Mouse (Mus musculus) left cerebral cortex, postnatal 25 days (tissue): ENCODE measurements around the gene Plcl1. TPM values are rescaled to one million over a fixed set of nuclear protein-coding genes. Genes with fewer than 3 reads are reported as not detected.

Experiments
- DNase-seq, 2 experiments: peaks; one replicate each; pipeline ENCODE4 v3.0.0; 2022; ENCODE audit warnings: low spot score in 2 of 2, mixed read lengths in 1 of 2
- intact Hi-C: fragments of 180-260 bp; cut with DNase I; formaldehyde crosslinking; loops from one replicate; pipeline ENCODE4 v1.15.1; 2025
- total RNA-seq, 2 experiments: library from RNA; stranded (reverse); gene quantifications; 2 replicates each; pipeline ENCODE4 v1.2.3; 2021

Gene Plcl1
- total RNA-seq: 10 to 100 TPM; 23.1 to 25.4 TPM

DNA sequence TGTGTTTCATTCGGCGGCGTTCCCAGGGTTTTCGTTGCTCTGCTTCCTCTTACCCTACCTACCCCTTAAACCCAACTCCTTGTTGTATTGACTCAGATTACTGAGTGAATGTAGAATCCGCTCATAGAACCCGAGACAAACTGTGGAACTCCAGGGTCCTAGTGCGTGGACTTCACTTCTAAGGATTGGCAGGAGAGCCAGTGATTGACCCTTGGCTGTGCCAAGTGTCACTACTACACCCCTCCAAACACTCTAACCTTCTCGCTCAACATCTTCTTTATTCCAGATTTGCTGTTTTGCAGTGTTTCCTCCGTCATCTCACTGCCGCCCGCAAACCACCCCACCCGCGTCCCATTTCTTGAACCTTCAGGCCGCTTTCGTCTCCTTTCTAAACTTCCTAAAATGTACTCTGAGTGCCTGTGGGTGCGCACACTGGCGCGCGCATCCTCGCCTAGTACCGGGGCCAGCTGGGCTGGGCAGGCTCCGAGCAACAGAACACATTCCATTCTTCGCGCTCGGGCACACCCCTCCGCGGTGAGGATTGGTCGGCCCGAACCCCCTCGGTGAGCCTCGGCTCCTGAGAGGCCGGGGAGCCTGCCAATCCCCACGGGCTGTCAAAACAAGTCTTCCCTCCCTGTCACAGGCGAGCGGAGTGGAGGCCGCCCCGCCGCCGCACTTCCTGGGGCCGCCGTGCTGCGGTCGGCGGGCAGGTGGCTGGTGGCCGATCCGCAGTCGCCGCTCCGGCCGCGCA is at the start of gene Plcl1:
Gene Plcl1, plus strand, starts transcription at position 650 of the 751 bp plus-strand sequence.
- intact Hi-C loops: loop anchor here (1.0 to 5.0 kb wide), 4 partner anchors 97 to 469 kb away; no protein-coding TSS in a partner anchor
- DNase-seq: peak; percentile 98

- intact Hi-C loops: no loop called here
- DNase-seq: no peak
These were observed 43.1 kb upstream of the Plcl1 start for GRCm38 (mm10) chr1:55362634-55363033.

GRCm38 (mm10) chr1:55363044-55363565 is 42.6 kb upstream of the Plcl1 start, which contains the start of gene Boll:
Boll (minus strand) TSS chr1:55363469.
- peak; percentile 23 to 39 for DNase-seq
- intact Hi-C loops: no loop called here

DNA sequence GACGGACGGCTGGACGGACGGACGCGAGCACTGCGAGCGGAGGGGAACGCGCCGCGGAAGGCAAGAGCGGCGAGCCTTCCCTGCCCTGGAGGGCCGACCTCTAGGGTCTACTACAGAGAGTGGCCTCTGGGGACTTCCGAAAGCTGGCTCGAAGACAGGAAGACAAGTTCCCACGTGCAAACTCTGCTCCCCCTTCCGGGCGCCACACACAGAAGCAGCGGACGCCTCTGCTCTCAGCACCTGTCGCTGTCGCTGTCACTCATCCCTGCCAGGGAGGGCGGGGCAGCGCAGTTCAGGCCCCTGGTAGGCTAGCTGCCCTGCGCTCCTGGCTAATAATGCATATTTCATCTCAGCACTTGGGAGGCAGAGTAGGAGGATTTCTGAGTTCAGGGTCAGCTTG is 42.1 kb upstream of the Plcl1 start:
- DNase-seq: peak in 1 of 2 experiments; percentile 2
- intact Hi-C loops: no loop called here

DNA sequence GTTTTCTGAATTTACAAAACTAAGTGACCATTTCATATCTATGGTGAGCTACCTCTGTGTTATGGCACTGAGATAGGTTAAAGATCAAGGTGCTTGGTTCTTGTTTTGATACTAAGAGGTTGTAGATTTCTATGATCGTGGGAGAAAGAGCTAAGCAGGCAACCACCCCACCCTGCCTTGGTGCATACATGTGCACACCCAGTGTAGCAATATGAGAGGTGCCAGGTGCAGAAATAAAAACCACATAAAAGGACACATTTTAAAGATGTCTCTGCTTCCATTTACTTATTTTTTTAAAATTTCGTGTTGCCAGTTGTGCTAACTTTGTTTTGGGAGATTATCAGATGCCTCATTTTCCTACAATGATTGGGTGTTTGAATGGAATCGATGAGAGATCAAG is 33.1 kb upstream of the Plcl1 start:
- DNase-seq: no peak
- intact Hi-C loops: no loop called here

DNA sequence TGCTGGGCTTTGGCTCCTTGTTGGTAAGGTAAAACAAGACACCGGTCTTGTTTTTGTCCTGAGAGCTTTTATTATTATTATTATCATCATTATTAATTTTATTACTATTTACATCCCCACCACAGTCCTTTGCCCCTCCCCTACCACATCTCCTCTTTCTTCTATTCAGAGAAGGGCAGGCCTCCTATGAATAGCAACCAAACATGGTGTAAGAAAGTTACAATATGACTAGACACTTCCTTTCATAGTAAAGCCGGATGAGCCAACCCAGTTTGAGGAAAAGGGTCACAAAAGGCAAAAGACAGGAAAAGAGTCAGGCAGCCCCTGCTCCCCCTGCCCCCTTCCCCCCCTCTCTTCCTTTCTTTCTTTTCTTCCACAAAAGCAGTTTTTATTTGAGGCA is 25.2 kb upstream of the Plcl1 start:
- intact Hi-C loops: loop anchor here (5.0 kb wide), 1 partner anchor 123 kb away; no protein-coding TSS in a partner anchor
- no peak for DNase-seq

DNA sequence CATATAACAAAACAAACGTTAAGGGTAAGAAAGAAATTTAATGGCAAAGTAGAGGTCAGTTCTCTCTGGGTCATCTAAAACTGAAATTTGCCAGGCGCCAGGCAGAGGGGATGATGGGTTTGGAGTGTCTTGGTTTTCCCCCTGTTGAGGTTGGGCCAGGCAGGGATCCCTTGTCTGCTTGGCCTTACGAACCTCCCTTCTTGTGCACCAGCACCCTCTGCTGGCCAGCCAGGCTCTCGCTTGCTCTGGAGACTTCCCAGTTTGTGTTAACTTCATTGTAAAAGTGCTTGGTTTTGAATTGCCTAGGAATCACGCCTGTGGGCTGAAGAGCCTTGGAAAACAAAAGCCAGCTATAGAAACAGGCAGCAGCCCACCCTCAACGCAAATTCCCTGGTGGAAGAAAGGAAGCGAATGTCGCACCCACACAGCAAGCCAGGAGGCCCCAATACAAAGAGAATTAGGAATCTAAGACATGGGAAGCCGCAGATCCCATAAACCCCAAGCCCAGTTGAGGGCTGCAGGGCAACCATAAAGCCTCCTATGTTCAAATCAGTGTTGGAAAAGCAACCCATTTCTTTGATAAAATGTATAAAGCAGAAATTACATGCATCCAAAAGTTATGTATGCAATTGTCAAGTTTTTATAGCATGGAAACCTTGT is 22.5 kb upstream of the Plcl1 start:
- DNase-seq: peak; percentile 67 to 85
- intact Hi-C loops: loop anchor here (2.0 to 5.0 kb wide), 3 partner anchors 82 to 144 kb away; no protein-coding TSS in a partner anchor

DNA sequence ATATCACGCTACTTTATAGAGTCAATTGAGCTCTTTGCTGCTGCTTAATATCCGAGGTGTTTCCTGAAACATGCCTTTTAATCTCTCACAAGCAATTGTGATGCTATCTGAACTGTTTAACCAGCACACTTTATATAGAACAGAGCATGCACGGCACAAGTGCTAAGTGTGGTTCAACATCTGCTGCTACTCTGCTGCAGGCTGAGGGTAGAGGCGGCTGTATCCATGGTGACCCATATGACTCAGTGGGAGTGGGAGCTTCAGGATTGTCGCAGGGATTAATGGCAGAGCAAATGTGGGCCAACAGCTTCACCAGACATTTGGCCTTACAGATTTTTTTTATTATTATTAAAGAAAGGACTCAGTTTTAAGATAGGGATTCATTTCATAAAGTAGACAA is 5.8 kb upstream of the Plcl1 start:
- intact Hi-C loops: no loop called here
- peak; percentile 42 to 76 for DNase-seq

DNA sequence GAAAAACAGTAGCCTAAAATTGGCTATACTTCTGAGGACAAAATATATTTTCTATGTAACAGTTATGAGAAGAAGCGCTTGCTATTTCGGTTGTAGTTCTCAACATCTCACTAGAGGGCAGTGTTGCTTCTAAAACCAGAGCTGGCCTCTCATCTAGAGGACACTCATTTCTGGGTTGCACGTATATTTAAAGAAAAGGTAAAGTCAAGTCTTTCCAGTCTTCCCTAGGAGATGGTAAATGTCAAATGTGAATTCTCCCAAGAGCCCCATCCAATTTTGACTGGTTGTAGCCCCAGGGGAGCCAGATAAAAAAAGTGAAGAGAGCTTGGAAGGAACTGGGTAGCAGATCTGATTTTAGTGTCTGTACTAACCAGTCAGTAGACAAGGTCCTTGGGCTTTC is 1.3 kb upstream of the Plcl1 start:
- intact Hi-C loops: loop anchor here (1.0 to 2.0 kb wide), 2 partner anchors 332 to 434 kb away; no protein-coding TSS in a partner anchor
- peak; percentile 84 to 90 for DNase-seq

DNA sequence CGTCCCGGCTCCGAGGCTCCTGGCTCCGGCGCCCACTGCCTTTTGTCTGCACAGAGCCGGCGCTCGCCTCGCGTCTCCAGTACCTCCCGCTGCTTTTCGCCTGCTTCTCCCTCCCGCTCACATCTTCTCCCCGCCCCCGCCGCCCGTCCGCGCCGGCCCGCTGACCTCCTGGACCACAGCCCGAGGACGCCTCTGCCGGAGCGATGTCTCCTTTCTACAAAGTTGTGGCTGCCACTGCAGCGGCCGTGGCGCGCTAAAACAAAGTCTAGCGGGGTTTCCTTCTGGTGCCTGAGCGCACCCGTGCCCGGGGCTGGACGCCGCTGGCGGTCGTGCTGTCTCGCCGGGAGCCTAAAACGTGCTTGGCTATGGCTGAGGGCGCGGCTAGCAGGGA is 297 bp downstream of the Plcl1 start:
- peak in 1 of 2 experiments; percentile 77 for DNase-seq
- intact Hi-C loops: loop anchor here (5.0 kb wide), 2 partner anchors 96 to 261 kb away; no protein-coding TSS in a partner anchor

- intact Hi-C loops: loop anchor here (5.0 kb wide), 2 partner anchors 96 to 261 kb away; no protein-coding TSS in a partner anchor
These were observed 1.0 kb downstream of the Plcl1 start for GRCm38 (mm10) chr1:55406531-55407375.

DNA sequence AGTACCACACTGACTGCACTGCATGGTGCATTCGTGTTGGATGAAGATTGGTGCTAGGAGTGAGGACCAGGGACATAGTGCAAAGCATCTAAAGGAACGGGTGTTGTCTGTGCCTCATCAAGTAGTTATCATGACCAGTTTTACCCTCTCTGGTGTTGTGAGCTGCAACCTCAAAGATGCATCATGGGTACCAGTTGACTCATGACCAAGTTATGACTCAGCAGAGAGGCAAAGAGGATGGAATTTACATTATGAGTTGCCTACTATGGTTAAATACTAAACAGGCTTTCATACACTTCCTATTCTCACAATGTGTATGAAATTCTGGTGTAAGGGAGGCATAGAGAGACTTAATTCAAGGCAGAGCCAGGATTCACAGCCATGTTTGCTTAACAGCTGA is 4.9 kb downstream of the Plcl1 start:
- intact Hi-C loops: no loop called here
- no peak for DNase-seq

More at GRCm38 (mm10) chr1:55406531-55407375, 1.0 kb downstream of the Plcl1 start:
- DNase-seq: peak; percentile 35 to 36

DNA sequence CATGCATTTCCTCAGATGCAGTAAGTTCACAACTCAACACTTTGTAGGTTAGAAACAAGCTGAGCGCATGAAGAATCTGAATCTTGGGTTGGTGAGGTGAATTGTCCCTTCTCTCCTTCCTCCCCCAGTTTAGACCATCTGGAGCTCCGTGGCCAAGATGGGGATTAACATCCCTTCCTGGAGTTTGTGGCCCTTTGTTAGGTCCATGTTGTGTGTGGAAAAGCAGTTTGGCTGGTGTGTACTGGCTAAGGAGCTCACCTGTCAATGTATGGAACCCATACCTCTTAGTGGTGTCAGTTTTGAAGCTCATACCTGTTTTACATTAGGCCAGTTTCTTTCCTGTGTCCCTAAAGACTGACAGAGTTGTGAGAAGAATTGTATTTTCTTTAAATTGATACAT is 5.4 kb downstream of the Plcl1 start:
- intact Hi-C loops: no loop called here
- no peak for DNase-seq

GRCm38 (mm10) chr1:55412569-55412968 is 6.8 kb downstream of the Plcl1 start:
- intact Hi-C loops: no loop called here
- no peak for DNase-seq

DNA sequence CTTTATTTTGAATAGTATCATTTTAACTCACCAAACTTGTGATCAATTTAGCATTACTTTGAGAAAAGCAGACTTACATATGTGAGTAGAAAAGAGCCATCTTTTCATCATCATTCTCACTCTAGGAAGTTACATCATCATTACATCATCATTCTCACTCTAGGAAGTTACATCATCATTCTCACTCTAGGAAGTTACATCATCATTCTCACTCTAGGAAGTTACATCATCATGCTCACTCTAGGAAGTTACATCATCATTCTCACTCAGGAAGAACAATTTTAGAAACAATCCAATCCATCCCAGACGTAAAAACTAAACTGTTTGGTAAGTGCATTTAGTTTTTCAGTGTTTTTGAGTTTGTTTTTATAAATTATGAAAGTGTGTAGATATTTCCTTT is 7.8 kb downstream of the Plcl1 start:
- intact Hi-C loops: no loop called here
- no peak for DNase-seq

- intact Hi-C loops: no loop called here
- no peak for DNase-seq
These were observed 13.2 kb downstream of the Plcl1 start for GRCm38 (mm10) chr1:55418968-55419367.

- DNase-seq: no peak
- intact Hi-C loops: no loop called here
These were observed 21.9 kb downstream of the Plcl1 start for GRCm38 (mm10) chr1:55427607-55428006.

DNA sequence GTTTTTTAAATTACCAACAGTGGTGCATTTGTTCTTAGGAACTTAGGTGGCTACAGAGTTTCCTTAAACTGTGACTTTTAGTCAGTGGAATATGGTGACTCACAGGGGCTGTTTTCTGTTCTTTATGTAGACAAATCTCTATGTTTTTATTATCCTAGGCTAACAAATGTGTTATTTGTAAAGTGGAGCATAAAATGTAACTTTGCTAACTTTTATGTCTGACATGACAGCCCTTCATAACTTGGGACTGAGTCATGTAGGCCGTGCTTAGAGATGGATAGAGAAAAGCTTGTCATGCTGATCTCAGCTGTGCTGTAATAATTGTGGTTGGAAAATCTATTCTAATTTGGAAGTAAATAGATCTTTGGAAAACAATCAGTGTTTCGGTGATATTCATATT is 23.3 kb downstream of the Plcl1 start:
- DNase-seq: no peak
- intact Hi-C loops: no loop called here

GRCm38 (mm10) chr1:55429708-55430107 is 24.0 kb downstream of the Plcl1 start:
- intact Hi-C loops: no loop called here
- no peak for DNase-seq

- intact Hi-C loops: no loop called here
- DNase-seq: no peak
These were observed 24.9 kb downstream of the Plcl1 start for GRCm38 (mm10) chr1:55430587-55430986.
